Mouse (Mus musculus) embryo, embryonic 11 days (tissue): Measurements from ENCODE around the gene Cftr.

ENCODE experiments used
- DNase-seq: peaks from one replicate; pipeline ENCODE4 v3.0.0-alpha.2; 2015

The Cftr gene

GRCm38 (mm10) chr6:18170311-18170922 is at the start of gene Cftr:
Cftr (plus strand) TSS chr6:18170687.
- peak; percentile 69 for DNase-seq

DNA sequence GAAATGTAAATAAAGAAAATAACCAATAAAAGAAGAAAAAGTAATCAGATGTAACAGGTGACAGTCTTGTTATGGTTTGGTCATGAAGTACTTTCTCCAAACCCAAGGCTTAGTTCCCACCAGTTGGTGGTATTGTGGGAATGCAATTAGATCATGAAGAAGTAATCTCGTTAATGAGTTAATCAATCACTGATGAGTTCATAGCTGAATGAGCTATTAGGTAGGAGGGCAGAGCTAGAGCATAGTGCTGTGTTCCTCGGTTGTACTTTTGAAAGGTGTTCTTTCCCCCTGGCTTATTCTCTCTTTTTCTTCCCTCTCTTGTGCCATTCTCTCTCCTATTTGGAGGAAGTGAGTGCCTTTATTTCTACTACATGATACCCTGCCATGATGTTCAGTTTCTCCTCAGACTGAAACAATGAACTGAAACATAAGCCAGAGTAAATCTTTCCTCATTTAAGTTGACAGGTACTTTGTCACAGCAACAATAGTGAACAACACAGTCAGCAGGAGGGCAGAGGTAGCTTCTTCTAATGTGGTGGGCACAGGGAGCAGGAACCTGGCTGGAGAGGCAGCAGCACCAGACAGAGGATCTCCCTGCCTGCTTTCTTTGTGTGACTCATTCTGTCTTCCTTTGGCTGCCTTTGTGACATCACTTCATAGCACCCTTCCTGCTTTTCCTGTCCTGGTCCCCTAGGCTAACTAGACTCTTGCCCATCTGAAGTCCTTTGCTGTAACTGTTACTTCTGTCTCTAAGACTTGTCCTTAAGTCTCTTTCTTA is 43.1 kb upstream of the Cftr start:
- DNase-seq, result no peak

GRCm38 (mm10) chr6:18128059-18128458 is 42.4 kb upstream of the Cftr start:
- DNase-seq, result no peak

DNA sequence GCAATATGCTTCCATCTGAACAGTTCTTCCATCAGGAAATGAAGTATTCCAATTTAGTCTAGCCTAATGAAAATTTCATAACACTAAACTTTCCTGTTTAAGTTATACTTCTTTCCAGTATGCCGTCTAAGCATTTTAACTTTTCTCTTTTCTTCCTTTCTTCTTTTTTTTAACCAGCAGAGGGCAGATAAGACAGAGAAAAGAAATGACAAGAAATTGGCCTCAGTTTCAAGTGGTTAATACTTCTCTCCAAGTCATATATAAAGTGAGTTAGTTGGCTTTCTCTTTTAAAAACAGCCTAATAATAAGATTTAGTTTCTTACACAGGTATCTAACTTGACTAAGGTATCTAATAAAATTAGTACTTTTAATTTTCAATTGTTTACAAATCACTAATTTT is 35.2 kb upstream of the Cftr start:
- peak; percentile 2 for DNase-seq

DNA sequence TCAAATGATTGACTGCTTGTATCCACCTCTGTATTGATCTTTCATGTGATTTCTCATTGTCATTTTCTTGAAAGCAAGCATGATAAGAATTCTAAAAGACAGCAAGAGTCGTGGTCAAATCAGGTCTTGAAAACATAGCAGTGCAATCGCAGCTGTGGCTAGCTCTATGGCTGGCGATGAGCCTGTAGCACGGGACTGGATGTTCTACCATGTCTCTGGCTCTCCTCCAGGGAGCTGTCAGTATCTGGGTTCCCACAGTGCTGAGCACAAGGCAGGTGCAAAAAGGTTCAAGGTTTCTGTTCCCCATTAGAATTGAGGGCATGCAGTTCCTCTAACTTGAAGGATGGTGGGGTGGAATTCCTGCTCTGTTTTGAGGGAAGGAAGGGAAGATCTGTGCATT is 17.5 kb upstream of the Cftr start:
- no peak for DNase-seq

- DNase-seq, result no peak
These were observed 869 bp upstream of the Cftr start for GRCm38 (mm10) chr6:18169618-18170017.

GRCm38 (mm10) chr6:18171614-18172013 is 1.1 kb downstream of the Cftr start:
- peak; percentile 35 for DNase-seq

DNA sequence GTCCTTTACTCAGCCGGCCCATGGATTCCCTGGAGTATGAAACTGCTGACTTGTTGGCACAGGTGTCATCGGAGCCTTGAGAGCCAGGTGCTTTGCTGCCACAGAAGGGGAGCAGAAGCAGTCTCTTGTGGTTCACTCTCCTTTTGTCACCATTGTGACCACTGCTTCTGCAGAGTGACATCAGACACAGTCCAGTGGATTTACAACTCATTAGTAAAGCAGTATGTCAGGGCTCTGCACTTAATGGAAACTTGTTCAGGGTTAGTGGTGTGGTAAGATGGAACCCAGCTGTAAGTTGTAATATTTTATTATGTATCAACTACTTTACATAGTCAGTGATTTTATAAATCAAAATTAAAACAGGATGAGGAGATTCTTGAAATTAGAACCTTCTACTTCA is 7.0 kb downstream of the Cftr start:
- DNase-seq, result no peak

GRCm38 (mm10) chr6:18180665-18181064 is 10.2 kb downstream of the Cftr start:
- no peak for DNase-seq

GRCm38 (mm10) chr6:18182903-18183302 is 12.4 kb downstream of the Cftr start:
- no peak for DNase-seq

GRCm38 (mm10) chr6:18220691-18221090 is 50.2 kb downstream of the Cftr start:
- DNase-seq, result no peak

- DNase-seq, result no peak
These were observed 52.7 kb downstream of the Cftr start for GRCm38 (mm10) chr6:18223206-18223605.

DNA sequence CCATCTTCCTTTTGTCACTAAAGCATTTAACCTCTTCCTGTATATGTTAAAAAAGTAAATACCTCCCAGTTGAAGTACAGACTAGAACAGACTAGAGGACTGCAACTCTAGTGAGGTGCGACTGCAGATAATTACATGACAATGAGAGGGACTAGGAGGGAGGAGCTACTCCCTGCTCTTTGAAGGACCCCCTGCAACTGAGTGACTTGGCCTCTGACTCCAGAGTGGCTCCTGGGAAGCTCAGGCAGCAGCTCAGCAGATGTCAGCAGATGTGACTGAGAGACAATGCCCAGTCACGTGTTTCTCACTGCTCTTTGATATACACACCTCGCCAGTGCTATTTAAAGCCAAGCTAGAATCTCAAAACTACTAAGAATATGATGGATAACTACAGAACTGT is 54.7 kb downstream of the Cftr start:
- no peak for DNase-seq

DNA sequence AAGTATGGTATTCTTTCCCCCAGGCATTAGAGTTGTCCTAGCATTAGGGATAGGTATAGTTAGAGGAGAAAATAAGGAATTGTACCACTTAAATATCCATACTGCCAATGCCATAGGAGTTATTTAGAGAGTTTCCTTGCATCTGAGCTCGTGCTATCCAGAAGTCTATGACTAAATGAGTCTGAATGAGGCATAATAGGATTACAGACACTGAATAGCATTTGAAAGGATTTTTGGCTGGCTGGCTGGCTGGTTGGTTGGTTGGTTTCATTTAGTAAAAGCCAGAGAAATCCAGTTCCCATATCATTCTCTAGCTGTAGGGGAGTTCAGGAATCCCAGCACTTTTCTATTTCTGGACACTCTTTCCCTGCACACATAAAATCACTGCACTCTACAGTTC is 76.0 kb downstream of the Cftr start:
- DNase-seq, result no peak

DNA sequence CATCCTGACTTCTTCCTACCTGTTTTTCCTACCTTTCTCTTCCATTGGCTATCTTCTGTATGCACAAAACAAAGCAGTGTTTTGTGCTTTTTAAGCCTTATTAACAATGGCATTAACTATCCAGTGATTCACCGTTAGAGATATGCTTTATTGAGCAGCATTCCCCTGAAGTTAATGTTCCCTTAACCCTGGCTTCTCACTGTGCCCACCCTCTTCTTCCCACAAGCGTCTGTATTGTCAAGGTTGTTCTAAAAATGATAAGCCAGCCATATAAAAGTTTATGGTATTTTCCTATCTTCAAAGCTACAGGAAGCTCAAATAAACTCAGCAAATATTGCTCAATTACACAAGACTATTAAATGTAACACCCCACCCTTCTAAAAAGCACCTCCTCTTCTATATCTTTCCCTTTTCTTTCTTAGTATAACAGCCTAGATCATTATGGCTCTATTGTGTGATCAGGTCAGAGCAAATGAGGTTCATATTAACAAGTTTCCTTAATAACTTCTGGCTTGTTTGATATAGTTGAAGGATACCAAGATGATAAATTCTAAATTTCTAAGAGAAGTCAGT is 77.5 kb downstream of the Cftr start:
- DNase-seq, result no peak

DNA sequence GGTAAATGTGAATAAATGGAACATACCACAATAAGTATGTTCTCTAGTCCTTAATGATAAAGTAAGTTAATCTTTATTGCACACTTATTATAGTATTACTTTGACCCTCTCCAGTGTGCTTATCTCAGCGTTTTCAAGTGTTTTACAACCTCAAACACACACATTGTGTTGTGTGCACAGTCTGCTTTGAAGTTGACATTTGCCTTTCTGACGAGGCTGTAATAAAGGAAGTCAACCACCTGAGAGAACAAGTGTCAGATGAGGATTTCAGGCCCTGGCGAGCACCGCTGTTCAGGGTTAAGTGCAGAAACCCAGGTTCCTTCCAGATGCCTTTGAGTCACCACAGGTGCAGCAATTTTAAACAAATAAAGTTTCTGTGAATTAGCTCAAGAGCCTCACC is 78.0 kb downstream of the Cftr start:
- no peak for DNase-seq

DNA sequence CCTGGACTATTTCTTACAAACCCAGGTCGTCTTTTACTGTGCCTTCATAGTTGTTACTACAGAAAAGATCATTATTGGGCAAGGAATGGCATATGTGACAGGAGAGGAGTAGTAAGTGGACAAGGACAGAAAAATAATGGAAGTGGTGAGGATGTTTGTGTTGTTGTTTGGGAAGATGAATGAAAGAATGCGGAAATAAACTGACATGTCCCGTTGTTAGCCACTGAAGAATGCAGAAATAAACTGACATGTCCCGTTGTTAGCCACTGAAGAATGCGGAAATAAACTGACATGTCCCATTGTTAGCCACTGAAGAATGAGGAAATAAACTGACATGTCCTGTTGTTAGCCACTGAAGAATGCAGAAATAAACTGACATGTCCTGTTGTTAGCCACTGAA is 84.1 kb downstream of the Cftr start:
- peak; percentile 5 for DNase-seq

GRCm38 (mm10) chr6:18270983-18271382 is 100.5 kb downstream of the Cftr start:
- no peak for DNase-seq

DNA sequence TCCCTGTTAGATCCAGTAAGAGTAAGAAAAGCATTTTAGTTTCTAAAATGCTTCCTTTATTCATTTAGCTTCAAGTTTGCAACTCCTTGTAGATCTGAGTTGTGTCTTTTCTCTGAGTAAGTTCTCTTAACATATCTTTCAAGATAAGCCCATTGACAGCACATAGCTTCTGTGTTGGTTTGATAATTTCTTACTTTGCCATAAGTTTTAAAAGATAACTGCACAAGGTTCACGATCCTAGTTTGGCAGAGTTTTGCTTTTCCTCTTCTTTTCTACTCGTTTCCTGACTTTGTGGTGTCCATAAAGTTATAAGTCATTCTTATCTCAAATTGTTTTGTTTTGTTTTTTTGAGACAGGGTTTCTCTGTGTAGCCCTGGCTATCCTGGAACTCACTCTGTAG is 130.3 kb downstream of the Cftr start:
- no peak for DNase-seq

GRCm38 (mm10) chr6:18302105-18302504 is 131.6 kb downstream of the Cftr start:
- no peak for DNase-seq

GRCm38 (mm10) chr6:18303228-18303627 is 132.7 kb downstream of the Cftr start:
- DNase-seq, result no peak

DNA sequence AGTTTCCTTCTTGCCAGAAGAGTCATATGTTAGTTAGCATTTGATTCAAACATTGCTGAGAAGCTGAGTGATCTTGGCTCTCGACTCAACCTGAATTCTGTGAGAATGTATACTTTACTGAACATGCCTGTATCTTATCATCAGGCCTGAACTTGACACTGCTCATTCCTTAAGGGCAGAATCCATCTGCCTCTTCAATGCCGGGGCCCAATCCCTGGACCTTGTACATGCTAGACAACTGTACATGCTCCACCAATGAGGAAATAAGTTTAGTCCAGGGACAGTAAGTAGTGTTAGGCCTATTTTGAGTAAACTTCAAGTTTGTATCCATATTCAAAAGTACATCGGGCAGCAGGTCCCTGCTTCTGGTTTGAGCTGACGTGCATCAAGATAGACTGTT is 134.6 kb downstream of the Cftr start:
- no peak for DNase-seq

DNA sequence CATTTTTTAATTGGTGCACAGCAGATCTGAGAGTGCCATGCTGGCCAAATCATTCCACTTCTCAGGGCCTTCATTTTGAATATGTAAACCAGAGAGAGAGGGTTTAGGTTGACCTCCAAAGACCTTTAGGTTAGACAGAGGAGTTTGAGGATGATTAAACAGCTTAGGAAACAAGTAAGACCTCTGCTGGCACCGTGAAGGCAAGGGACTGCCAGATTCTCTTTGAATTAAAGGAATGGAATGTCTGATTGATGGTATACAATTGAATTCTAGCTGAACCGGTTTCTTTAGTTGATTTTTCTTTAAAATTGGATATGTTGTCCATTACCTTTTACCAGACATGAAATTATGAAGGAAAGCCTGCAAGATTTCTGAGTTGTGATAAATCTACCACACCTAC is 140.5 kb downstream of the Cftr start:
- DNase-seq, result no peak

GRCm38 (mm10) chr6:18314365-18314943 is 144.0 kb downstream of the Cftr start:
- no peak for DNase-seq
